Mouse (Mus musculus) heart, postnatal 0 days (tissue): Measurements from ENCODE around the gene Tbc1d1. TPM values are rescaled to one million over a fixed set of nuclear protein-coding genes. Genes with fewer than 3 reads are reported as not detected.

ENCODE experiments used
- ATAC-seq: fragments of 200-750 bp; cut with Nextera tagmentation; 2 replicates; pipeline ENCODE4 v1.8.0; 2017; ENCODE audit warnings: low read depth, moderate number of reproducible peaks, moderate library complexity; ENCODE audit not compliant: insufficient read depth
- DNase-seq: peaks from one replicate; pipeline ENCODE4 v3.0.0-alpha.2; 2016; ENCODE audit warnings: low spot score
- H3K27ac ChIP-seq: fragments of 300-500 bp; sonication (generic); 2 replicates; pipeline ENCODE4 v1.5.1; 2014; ENCODE audit warnings: low read depth, mild to moderate bottlenecking
- H3K27me3 ChIP-seq: fragments of 300-500 bp; sonication (generic); 2 replicates; pipeline ENCODE4 v1.6.1; 2014; ENCODE audit warnings: low read length, mixed read lengths; ENCODE audit not compliant: control insufficient read depth, insufficient read depth
- H3K36me3 ChIP-seq: fragments of 300-500 bp; sonication (generic); replicated peaks from 2 replicates; pipeline ENCODE4 v1.6.1; 2014; ENCODE audit warnings: low read length, mixed read lengths; ENCODE audit not compliant: control insufficient read depth, insufficient read depth
- H3K4me1 ChIP-seq: fragments of 300-500 bp; sonication (generic); 2 replicates; pipeline ENCODE4 v1.6.1; 2014; ENCODE audit warnings: antibody characterized with exemption; ENCODE audit not compliant: control insufficient read depth, insufficient read depth
- H3K4me2 ChIP-seq: fragments of 300-500 bp; sonication (generic); 2 replicates; pipeline ENCODE4 v1.6.1; 2014; ENCODE audit warnings: low read depth, mild to moderate bottlenecking, low read length, moderate library complexity
- H3K4me3 ChIP-seq: fragments of 300-500 bp; sonication (generic); 2 replicates; pipeline ENCODE4 v1.5.1; 2014; ENCODE audit warnings: low read depth, low read length
- H3K9ac ChIP-seq: fragments of 300-500 bp; sonication (generic); replicated peaks from 2 replicates; pipeline ENCODE4 v1.6.1; 2014; ENCODE audit warnings: low read depth, low read length, mixed read lengths
- H3K9me3 ChIP-seq: fragments of 300-500 bp; sonication (generic); replicated peaks from 2 replicates; pipeline ENCODE4 v1.6.1; 2016; ENCODE audit warnings: low read length; ENCODE audit not compliant: control insufficient read depth
- CTCF ChIP-seq: IDR thresholded peaks from 2 replicates; pipeline ENCODE4 v1.5.1; 2016; ENCODE audit warnings: antibody characterized with exemption, control low read depth, low read depth
- EP300 ChIP-seq: IDR thresholded peaks from 2 replicates; pipeline ENCODE4 v1.6.1; 2016; ENCODE audit warnings: antibody characterized with exemption, low read depth
- WGBS: fragments of 180-500 bp; shearing (Covaris S2); extraction: QIAGEN DNeasy Blood & Tissue Kit; methylation state at CpG from one replicate; pipeline ENCODE4 v1.1.7; 2014; 5-methylcytosine and 5-hydroxymethylcytosine counted together
- polyA plus RNA-seq: library from polyadenylated mRNA; unstranded; fragments of >200 nt; fragmentation: Nextera tagmentation; extraction: Ambion mirVana; gene quantifications from 2 replicates; pipeline ENCODE4 v1.2.1, GENCODE M21; 2015
- total RNA-seq: library from RNA; depleted of rRNA; stranded (reverse); fragments of >200 nt; gene quantifications from 2 replicates; pipeline ENCODE4 v1.2.3, GENCODE M21; 2014; ENCODE audit warnings: low replicate concordance

The Tbc1d1 gene
- total and polyA plus RNA-seq, 2 experiments from 2014 or later = 22.4 to 55.4 TPM

GRCm38 (mm10) chr5:64383215-64383614, 227.1 kb downstream of the Tbc1d1 start:
- DNase-seq (no peak), ATAC-seq (no peak)
- H3K9me3 ChIP-seq = no peaks in the 10 kb centered on the region
- no peak for TF ChIP-seq CTCF
- no peak for TF ChIP-seq EP300
- H3K4me3 ChIP-seq = no peak overlapping the region
- H3K9ac ChIP-seq = no peak overlapping the region
- WGBS = 78% methylated on average over 4 of the region's 4 CpGs
- peaks cover 20% of the 10 kb centered on the region for H3K4me1 ChIP-seq
- H3K4me2 ChIP-seq = no peak overlapping the region
- no peak overlapping the region for H3K27ac ChIP-seq
- no peaks in the 10 kb centered on the region for H3K36me3 ChIP-seq
- H3K27me3 ChIP-seq = no peaks in the 10 kb centered on the region

- TF ChIP-seq EP300 (no peak), CTCF (no peak)
- H3K36me3 ChIP-seq = no peaks in the 10 kb centered on the region
- peaks cover 33% of the 10 kb centered on the region for H3K4me1 ChIP-seq
- no peak overlapping the region for H3K4me3 ChIP-seq
- no peak overlapping the region for H3K9ac ChIP-seq
- no peak overlapping the region for H3K27ac ChIP-seq
- H3K9me3 ChIP-seq = no peaks in the 10 kb centered on the region
- DNase-seq = no peak
- ATAC-seq = no peak
- H3K4me2 ChIP-seq = no peak overlapping the region
- H3K27me3 ChIP-seq = no peaks in the 10 kb centered on the region
- WGBS = 75% methylated on average over 6 of the region's 6 CpGs
Measured at GRCm38 (mm10) chr5:64384546-64384945, 228.4 kb downstream of the Tbc1d1 start.

GRCm38 (mm10) chr5:64386996-64387395, 230.9 kb downstream of the Tbc1d1 start:
- Histone ChIP-seq H3K4me3 (no peak overlapping the region), H3K4me1 (peaks cover 24% of the 10 kb centered on the region), H3K27ac (0 out of 2 replicates have a peak overlapping the region, but pooled peaks have one; percentile 3), H3K9ac (no peak overlapping the region), H3K36me3 (no peaks in the 10 kb centered on the region), H3K4me2 (no peak overlapping the region), H3K9me3 (no peaks in the 10 kb centered on the region), H3K27me3 (no peaks in the 10 kb centered on the region)
- ATAC-seq (no peak), DNase-seq (no peak)
- 68% methylated on average over 3 of the region's 3 CpGs for WGBS
- TF ChIP-seq CTCF = no peak
- TF ChIP-seq EP300 = 0 out of 2 replicates have a peak, but pooled peaks have one; percentile 33

GRCm38 (mm10) chr5:64389202-64389929, 233.3 kb downstream of the Tbc1d1 start:
- peak; percentile 92 for ATAC-seq

GRCm38 (mm10) chr5:64391346-64391745, 235.2 kb downstream of the Tbc1d1 start:
- H3K9ac ChIP-seq = no peak overlapping the region
- H3K27ac ChIP-seq = no peak overlapping the region

More at GRCm38 (mm10) chr5:64389202-64389929, 233.3 kb downstream of the Tbc1d1 start:
- Histone ChIP-seq H3K9ac (0 out of 2 replicates have a peak overlapping the region, but pooled peaks have one; percentile 32), H3K4me2 (0 out of 2 replicates have a peak overlapping the region, but pooled peaks have one; percentile 8), H3K4me1 (peaks cover 27% of the 10 kb centered on the region), H3K27ac (peak overlapping the region; percentile 91), H3K27me3 (no peaks in the 10 kb centered on the region), H3K36me3 (no peaks in the 10 kb centered on the region), H3K9me3 (no peaks in the 10 kb centered on the region), H3K4me3 (no peak overlapping the region)
- 6% methylated on average over 6 of the region's 6 CpGs for WGBS
- DNase-seq = peak; percentile 88
- TF ChIP-seq CTCF (no peak), EP300 (peak; percentile 65; the same call in 1 of the 2 replicates)

More at GRCm38 (mm10) chr5:64391346-64391745, 235.2 kb downstream of the Tbc1d1 start:
- no peak; the same call in 1 of the 2 replicates for TF ChIP-seq EP300
- H3K4me2 ChIP-seq = no peak overlapping the region
- no peak overlapping the region for H3K4me3 ChIP-seq
- peaks cover 27% of the 10 kb centered on the region for H3K4me1 ChIP-seq
- WGBS = 54% methylated on average over 4 of the region's 4 CpGs
- no peaks in the 10 kb centered on the region for H3K36me3 ChIP-seq
- no peaks in the 10 kb centered on the region for H3K27me3 ChIP-seq
- DNase-seq = no peak
- H3K9me3 ChIP-seq = no peaks in the 10 kb centered on the region
- no peak for ATAC-seq
